29 mouse cellular contexts compared by ENCODE assay signal in genomic region chr1:87521523-87521922, GRCm38 (mm10). TPM values are rescaled to one million over a fixed set of nuclear protein-coding genes. Genes with fewer than 3 reads are reported as not detected.
DNase-seq lines count a peak whose midpoint lies in the region; ATAC-seq and TF ChIP-seq lines count a peak whose summit lies in the region.
"Had no signal": no experiment of that assay in that cellular context is flagged by ENCODE, and none has a peak within 500 bp of the region (broad histone marks: within the 10 kb centered on the region; RNA-seq: fewer than 3 reads in every experiment).

No protein-coding gene starts in this region.

- no peaks in the 10 kb centered on the region for H3K27me3 ChIP-seq in kidney, adult 2 months (replicated peaks; ENCODE audit: control insufficient read depth, insufficient read depth, low read length)
- no peaks in the 10 kb centered on the region for H3K27me3 ChIP-seq in intestine, embryonic 15.5 days (replicated peaks)
- H3K27me3 ChIP-seq: embryonic facial prominence, embryonic 15.5 days; forebrain, embryonic 15.5 days; heart, embryonic 12.5 days; limb, embryonic 13.5 days; midbrain, embryonic 13.5 days; neural tube, embryonic 12.5 days had no signal

- H3K4me2 ChIP-seq in intestine, embryonic 15.5 days (replicated peaks) = no peak overlapping the region
- H3K4me2 ChIP-seq: forebrain, embryonic 15.5 days; limb, embryonic 13.5 days; liver, embryonic 12.5 days; midbrain, embryonic 13.5 days; neural tube, embryonic 12.5 days had no signal

- H3K4me3 ChIP-seq in kidney, adult 2 months (ENCODE audit: insufficient read depth, low read depth, low read length) = no peak overlapping the region
- no peak overlapping the region for H3K4me3 ChIP-seq in cortical plate, adult 2 months (ENCODE audit: insufficient read depth, low read length)
- H3K4me3 ChIP-seq in intestine, embryonic 15.5 days (replicated peaks) = no peak overlapping the region
- H3K4me3 ChIP-seq: embryonic facial prominence, embryonic 15.5 days; forebrain, embryonic 15.5 days; heart, embryonic 12.5 days; limb, embryonic 13.5 days; liver, embryonic 12.5 days; midbrain, embryonic 13.5 days; neural tube, embryonic 12.5 days had no signal

- WGBS in kidney, adult 2 months = 32% methylated on average over 1 of the region's 1 CpGs
- 61% methylated on average over 1 of the region's 1 CpGs for WGBS in intestine, embryonic 15.5 days

- H3K27ac ChIP-seq in kidney, adult 2 months (ENCODE audit: insufficient read depth, low read depth, low read length) = no peak overlapping the region
- peak overlapping the region; percentile 53; the same call in 1 of the 2 replicates for H3K27ac ChIP-seq in cortical plate, adult 2 months (ENCODE audit: insufficient read depth, low read length)
- no peak overlapping the region for H3K27ac ChIP-seq in intestine, embryonic 15.5 days
- H3K27ac ChIP-seq: embryonic facial prominence, embryonic 15.5 days; forebrain, embryonic 15.5 days; kidney, postnatal 0 days; limb, embryonic 13.5 days; liver, embryonic 12.5 days; midbrain, embryonic 13.5 days; neural tube, embryonic 12.5 days had no signal

- H3K4me1 ChIP-seq in kidney, adult 2 months (ENCODE audit: control insufficient read depth, insufficient read depth, low read length) = no peaks in the 10 kb centered on the region
- peaks cover 8% of the 10 kb centered on the region for H3K4me1 ChIP-seq in cortical plate, adult 2 months (ENCODE audit: control insufficient read depth, insufficient read depth, low read length)
- no peaks in the 10 kb centered on the region for H3K4me1 ChIP-seq in intestine, embryonic 15.5 days (replicated peaks)
- H3K4me1 ChIP-seq: limb, embryonic 13.5 days; liver, embryonic 12.5 days; midbrain, embryonic 13.5 days; neural tube, embryonic 12.5 days had no signal

- no peaks in the 10 kb centered on the region for H3K36me3 ChIP-seq in kidney, adult 2 months (ENCODE audit: control insufficient read depth, insufficient read depth, low read length)
- no peaks in the 10 kb centered on the region for H3K36me3 ChIP-seq in intestine, embryonic 15.5 days
- H3K36me3 ChIP-seq: embryonic facial prominence, embryonic 15.5 days; forebrain, embryonic 15.5 days; heart, embryonic 12.5 days; limb, embryonic 13.5 days; liver, embryonic 12.5 days; midbrain, embryonic 13.5 days; neural tube, embryonic 12.5 days had no signal

- H3K9me3 ChIP-seq in intestine, embryonic 15.5 days = no peaks in the 10 kb centered on the region
- H3K9me3 ChIP-seq: embryonic facial prominence, embryonic 15.5 days; forebrain, embryonic 15.5 days; heart, embryonic 12.5 days; limb, embryonic 13.5 days; liver, embryonic 12.5 days; midbrain, embryonic 13.5 days; neural tube, embryonic 12.5 days had no signal

- no peak for TF ChIP-seq CTCF in kidney, adult 2 months (conservative IDR thresholded peaks at IDR 0.05; ENCODE audit: insufficient read depth, insufficient read length, low read depth, low read length)
- no peak for TF ChIP-seq CTCF in cortical plate, adult 2 months (IDR thresholded peaks at IDR 0.05; ENCODE audit: extremely low read depth, insufficient read depth, low read length)

- no peak for ATAC-seq in intestine, embryonic 15.5 days
- ATAC-seq: CD4-positive, CD25-positive, alpha-beta regulatory T cell, adult 4 months; forebrain, embryonic 15.5 days; liver, embryonic 12.5 days; midbrain, embryonic 13.5 days had no signal

- H3K9ac ChIP-seq in intestine, embryonic 15.5 days = no peak overlapping the region
- H3K9ac ChIP-seq: embryonic facial prominence, embryonic 15.5 days; forebrain, embryonic 15.5 days; heart, embryonic 12.5 days; limb, embryonic 13.5 days; liver, embryonic 12.5 days; midbrain, embryonic 13.5 days; neural tube, embryonic 12.5 days had no signal

- no peak for TF ChIP-seq POLR2A in kidney, adult 2 months (IDR thresholded peaks at IDR 0.05; ENCODE audit: low read depth, low read length)
- TF ChIP-seq POLR2A in cortical plate, adult 2 months (IDR thresholded peaks at IDR 0.05; ENCODE audit: extremely low read depth, insufficient read depth, low read length) = no peak

- peak; percentile 18 to 50 for DNase-seq in adrenal gland, adult (ENCODE audit: inconsistent age in 2 of 2, low spot score in 1 of 2)
- no peak for DNase-seq in adrenal gland, postnatal 25 days
- peak; percentile 31 for DNase-seq in kidney, adult 2 months
- DNase-seq in kidney, postnatal 4 days = no peak
- DNase-seq in Muller cell, postnatal 12 days (ENCODE audit: inconsistent ontology term) = peak; percentile 54
- no peak for DNase-seq in testis, postnatal 10 days (ENCODE audit: low spot score)
- DNase-seq: cerebellum, adult 8-10 months; gastrocnemius, postnatal 14 days; heart, adult 11 months; kidney, adult 18-20 months; right cerebral cortex, postnatal 14 days; spleen, adult 18-20 months; thymus, postnatal 14 days had no signal

RNA-seq across cellular contexts. Expression of gene Neu2, which starts 11.8 kb away (rescaled TPM):
- total RNA-seq in adrenal gland, postnatal 25 days (2021) = not detected in 2 replicates
- 20.3 and 21.1 TPM in 2 replicates for polyA plus RNA-seq in kidney, adult 2 months (2012; rRNA removed)
- polyA plus RNA-seq in cortical plate, adult 2 months (2012; rRNA removed) = 13.6 and 14.6 TPM in 2 replicates
- polyA plus RNA-seq in intestine, embryonic 15.5 days (2015; fragmentation: Nextera tagmentation; extraction: Ambion mirVana) = 3.2 and 3.4 TPM in 2 replicates
- total RNA-seq: heart, postnatal 10 days; megakaryocyte, adult 5-6 weeks had no signal
- polyA plus RNA-seq: CD4-positive, CD25-positive, alpha-beta regulatory T cell, adult 4 months; heart, embryonic 12.5 days; hindbrain, embryonic 11.5 days; limb, embryonic 13.5 days; midbrain, embryonic 13.5 days; neural tube, embryonic 12.5 days had no signal

RNA-seq across cellular contexts. Expression of gene Snorc, which starts 51.5 kb away (rescaled TPM):
- total RNA-seq in adrenal gland, postnatal 25 days (2021) = not detected in 2 replicates
- polyA plus RNA-seq in kidney, adult 2 months (2012; rRNA removed) = 0.34 TPM in 1 of 2 replicates, not detected in the other
- polyA plus RNA-seq in cortical plate, adult 2 months (2012; rRNA removed) = 1.3 and 2.2 TPM in 2 replicates
- polyA plus RNA-seq in intestine, embryonic 15.5 days (2015; fragmentation: Nextera tagmentation; extraction: Ambion mirVana) = not detected in 2 replicates
- total RNA-seq: gastrocnemius, postnatal 14 days; heart, postnatal 10 days; layer of hippocampus, adult 18-20 months; layer of hippocampus, postnatal 25 days; megakaryocyte, adult 5-6 weeks had no signal
- polyA plus RNA-seq: CD4-positive, CD25-positive, alpha-beta regulatory T cell, adult 4 months; forebrain, embryonic 15.5 days; heart, embryonic 12.5 days; hindbrain, embryonic 11.5 days; kidney, postnatal 0 days; liver, embryonic 12.5 days; midbrain, embryonic 13.5 days; neural tube, embryonic 12.5 days had no signal

RNA-seq across cellular contexts. Expression of gene Ngef, which starts 52.1 kb away (rescaled TPM):
- 0.46 TPM in 1 of 2 replicates, not detected in the other for total RNA-seq in adrenal gland, postnatal 25 days (2021)
- 38.1 and 39.3 TPM in 2 replicates for polyA plus RNA-seq in kidney, adult 2 months (2012; rRNA removed)
- 293 and 323 TPM in 2 replicates for polyA plus RNA-seq in cortical plate, adult 2 months (2012; rRNA removed)
- 17.9 and 19.6 TPM in 2 replicates for polyA plus RNA-seq in intestine, embryonic 15.5 days (2015; fragmentation: Nextera tagmentation; extraction: Ambion mirVana)
- total RNA-seq: megakaryocyte, adult 5-6 weeks had no signal
- polyA plus RNA-seq: CD4-positive, CD25-positive, alpha-beta regulatory T cell, adult 4 months had no signal

Comparison
In these comparisons a context has a peak if more than half of its experiments do, and no peak if none do; other contexts are left out.
1. DNase-seq: peak in adrenal gland, adult (2 of 2), kidney, adult 2 months (single experiment) and Muller cell, postnatal 12 days (single experiment); none in adrenal gland, postnatal 25 days (single experiment), kidney, postnatal 4 days (0 of 2) and testis, postnatal 10 days (single experiment).